Mouse (Mus musculus): Measurements from ENCODE around the gene Lamp1.

Lamp1 gene

GRCm38 (mm10) chr8:13201013-13201334 is 42.0 kb downstream of the Lamp1 start:
- ATAC-seq (ENCODE audit: low TSS enrichment): no peak

DNA sequence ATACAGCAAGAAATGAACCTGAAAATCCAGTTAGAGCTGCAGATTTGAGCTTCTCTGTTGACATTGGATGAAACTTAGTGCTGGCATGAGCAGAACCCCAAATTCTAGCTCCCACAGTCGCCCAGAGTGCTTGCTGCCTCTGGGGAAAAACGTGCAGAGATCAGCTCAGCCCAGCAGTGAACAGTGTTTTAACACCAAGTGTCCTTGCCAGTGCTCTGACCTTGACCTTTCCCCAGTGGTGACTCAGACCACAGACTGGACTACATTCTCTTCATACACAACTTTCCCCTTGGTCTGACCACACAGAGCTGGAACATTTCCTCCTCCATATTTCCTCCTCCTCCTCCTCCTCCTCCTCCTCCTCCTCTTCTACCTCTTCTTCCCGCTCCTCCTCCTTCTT is 43.1 kb downstream of the Lamp1 start:
- no peak for ATAC-seq (ENCODE audit: low TSS enrichment)

DNA sequence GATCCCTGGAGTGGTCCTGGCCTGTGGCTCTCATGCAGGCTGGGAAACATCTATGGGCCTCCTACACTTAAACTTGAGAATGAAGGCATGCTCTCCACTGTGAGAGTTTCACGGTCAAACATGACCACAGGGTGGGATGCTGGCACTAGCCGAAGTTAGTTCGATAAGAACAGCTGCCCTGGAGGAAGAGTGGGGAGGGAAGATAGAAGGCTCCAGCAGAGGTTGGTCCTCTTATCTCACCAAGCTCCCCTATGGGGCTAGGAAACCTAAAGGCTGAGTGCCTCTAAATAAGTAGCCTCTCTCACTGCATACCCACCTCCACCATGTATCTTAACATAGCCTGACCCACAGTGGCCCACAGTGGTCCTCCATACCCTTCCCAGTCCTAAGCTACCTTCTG is 43.8 kb downstream of the Lamp1 start:
- ATAC-seq (ENCODE audit: low TSS enrichment): no peak

DNA sequence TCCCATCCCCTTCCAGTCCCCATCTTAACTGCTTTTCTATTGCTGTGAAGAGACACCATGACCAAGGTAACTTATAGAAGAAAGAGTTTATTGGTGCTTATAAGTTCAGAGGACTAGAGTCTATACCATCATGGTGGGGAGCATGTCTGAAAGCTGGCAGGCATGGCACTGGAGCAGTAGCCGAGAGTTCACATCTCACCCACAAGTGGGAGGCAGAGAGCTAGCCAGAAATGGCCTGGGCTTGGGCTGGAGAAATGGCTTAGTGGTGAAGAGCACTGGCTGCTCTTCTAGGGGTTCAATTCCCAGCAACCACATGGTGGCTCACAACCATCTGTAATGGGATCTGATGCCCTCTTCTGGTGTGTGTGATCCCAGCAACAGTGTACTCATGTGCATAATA is 44.5 kb downstream of the Lamp1 start:
- no peak for ATAC-seq (ENCODE audit: low TSS enrichment)

DNA sequence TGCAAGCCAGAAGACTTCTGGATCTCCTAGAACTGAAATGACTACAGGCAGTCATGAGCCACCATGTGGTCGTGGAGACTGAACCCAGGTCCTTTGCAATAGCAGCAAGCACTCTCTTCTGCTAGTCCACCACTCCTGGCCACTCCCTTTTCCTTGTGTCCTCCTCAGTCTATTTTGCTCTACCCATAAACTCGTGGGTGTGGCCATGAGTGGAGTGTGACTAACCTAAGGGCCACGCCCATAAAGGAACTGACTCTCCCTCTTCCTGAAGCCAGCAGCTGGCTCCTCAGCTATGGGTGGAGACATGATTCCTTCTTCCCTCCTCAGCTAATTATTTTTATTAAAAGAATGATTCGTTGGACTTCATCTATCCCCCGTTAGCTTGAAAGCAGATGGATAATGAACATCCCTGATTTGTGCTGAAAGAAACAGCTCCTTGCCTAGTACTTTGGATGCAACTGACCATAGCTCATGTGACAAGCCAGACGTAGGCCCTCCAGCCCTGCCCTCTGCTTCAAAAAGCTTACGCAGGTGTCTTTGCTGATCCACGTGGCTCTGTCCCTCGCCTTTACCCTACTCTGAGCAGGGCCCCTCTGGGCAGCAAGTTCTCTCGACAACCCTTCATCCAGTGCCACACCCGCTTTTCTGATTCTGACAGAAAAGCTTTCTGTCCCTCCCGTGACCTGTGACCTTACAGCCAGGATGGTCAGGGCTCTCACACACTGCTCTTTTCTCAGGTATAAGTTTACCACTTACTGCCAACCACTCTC is 45.6 kb downstream of the Lamp1 start:
- ATAC-seq (ENCODE audit: low TSS enrichment): no peak

- no peak for ATAC-seq (ENCODE audit: low TSS enrichment)
Observed at GRCm38 (mm10) chr8:13205311-13205710, 46.4 kb downstream of the Lamp1 start.

GRCm38 (mm10) chr8:13206290-13206689 is 47.3 kb downstream of the Lamp1 start:
- ATAC-seq (ENCODE audit: low TSS enrichment): no peak

DNA sequence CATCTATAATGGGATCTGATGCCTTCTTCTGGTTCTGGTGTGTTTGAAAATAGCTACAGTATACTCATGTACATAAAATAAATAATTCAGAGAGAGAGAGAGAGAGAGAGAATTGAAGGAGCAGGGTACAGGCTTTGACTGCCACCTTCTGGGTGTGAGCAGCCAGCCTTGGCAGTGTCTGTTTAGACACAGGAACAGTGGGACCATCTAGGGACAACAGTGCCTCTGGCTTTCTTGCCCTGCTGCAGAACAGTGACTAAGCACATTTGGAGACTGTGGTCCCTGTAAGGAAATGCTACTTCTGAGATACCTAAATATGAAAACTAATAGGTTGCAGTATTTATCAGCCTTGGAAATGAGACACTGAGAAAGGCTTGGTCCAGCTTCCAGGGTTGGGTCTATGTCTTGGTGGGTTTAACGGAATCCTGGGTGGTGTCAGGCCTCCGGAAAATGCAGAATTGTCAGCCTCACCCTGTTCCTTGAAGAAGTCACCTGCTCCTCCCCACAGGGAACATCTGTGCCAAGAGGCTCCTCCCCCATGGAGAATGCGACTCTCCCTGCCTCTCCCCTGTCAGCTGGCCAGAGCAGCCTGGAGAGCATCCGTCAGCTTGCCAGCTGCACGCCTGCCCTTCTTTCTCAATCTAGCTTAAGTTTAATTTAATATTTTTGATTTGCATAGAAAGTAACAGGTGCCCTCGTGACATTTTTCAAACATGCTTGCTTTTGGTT is 49.8 kb downstream of the Lamp1 start:
- ATAC-seq (ENCODE audit: low TSS enrichment): peak; percentile 73; the same call in 1 of the 2 replicates

DNA sequence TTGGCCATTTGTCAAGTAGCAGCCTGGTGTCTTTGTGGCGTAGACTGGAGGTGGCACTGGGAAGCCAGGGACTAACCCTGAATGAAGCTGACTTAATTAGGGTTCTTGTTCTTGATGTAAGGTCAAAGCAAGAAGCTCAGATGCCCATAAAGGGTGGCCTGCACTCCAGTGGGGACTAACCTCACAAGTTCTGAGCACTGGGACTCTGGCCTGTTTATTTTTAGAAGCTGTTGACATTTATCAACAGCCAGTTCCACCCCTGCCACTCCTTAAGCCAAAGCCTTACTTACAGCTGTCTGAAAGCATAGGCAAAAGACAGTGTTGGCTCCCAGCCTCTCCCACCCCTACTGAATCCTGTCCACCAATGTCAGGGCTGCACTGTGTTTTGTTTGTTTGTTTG is 50.8 kb downstream of the Lamp1 start:
- no peak for ATAC-seq (ENCODE audit: low TSS enrichment)

DNA sequence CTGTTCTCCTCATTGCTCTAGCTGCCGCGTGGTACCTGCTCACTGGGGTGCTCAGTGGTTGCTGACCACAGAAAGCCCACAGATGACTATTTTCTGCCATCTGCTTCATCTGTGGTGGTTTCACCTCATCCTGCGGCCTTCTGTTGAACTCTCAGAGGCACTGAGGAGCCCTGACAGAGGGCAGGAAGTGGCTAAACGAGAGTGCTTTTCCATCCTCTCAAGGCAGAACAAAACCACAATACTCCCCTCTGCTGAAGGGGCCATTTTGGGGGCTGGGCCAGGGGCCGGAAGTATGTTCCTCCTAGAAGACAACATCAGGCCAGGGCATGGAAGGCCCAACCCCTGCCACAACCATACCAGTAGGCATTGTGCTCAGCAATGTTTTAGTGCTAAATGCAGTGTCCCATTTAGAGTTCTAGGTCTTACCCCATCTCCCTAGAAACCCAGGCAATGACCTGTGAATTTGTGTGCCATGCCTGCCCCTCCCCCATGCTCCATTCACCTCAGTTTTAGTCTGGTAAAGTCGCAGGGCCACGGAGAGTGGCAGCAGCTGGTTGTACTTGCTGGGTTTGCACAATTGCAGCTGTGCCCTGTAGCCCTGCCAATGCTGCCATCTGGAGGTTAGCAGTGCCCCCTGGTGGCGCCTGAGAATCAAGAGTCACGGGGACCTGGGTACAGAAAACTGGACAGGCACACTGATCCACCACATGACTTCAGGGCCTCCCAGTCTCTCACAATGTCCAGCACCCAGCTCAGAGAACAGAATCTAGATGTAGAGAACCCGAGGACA is 54.7 kb downstream of the Lamp1 start:
- peak; percentile 92 for ATAC-seq (ENCODE audit: low TSS enrichment)

DNA sequence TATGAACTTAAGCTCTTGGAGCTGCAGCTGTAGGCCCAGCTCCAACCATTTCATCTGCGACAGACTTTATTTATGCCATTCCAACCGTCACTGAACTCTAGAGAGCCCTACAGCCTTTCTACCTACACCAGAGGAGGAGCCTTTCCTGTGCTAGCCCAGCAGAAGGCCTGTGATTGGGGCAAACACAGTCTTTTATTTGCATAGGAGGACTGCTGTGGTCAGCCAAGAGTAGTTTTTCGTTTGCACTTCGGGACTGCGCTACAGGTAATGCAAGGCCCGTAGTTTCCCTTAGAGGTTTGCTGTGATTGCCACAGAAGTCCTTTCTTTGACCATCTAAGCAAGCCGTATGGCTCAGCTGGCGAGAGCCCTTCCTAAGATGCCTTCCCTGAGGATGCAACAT is 57.4 kb downstream of the Lamp1 start:
- ATAC-seq (ENCODE audit: low TSS enrichment): no peak

DNA sequence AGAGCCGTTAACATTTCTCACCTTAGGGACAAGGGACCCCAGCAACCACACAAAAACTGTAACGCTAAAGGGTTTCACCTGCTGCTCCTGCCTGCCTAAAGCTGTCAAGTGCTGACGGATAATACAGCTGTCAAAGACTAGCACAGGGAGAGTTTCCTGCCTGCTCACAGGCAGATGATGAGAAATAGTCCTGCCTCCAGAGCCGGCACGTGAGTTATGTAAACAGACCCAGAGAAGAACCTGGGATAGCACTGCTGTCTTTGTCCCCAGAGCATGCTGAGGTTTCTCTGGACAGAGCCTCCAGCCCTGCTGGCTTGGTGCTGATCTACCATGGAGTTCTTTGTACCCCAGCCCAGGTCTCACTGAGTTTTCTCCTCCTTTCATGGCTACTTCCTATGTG is 58.1 kb downstream of the Lamp1 start:
- no peak for ATAC-seq (ENCODE audit: low TSS enrichment)

GRCm38 (mm10) chr8:13217986-13218385 is 59.0 kb downstream of the Lamp1 start:
- no peak for ATAC-seq (ENCODE audit: low TSS enrichment)

GRCm38 (mm10) chr8:13218441-13218840 is 59.5 kb downstream of the Lamp1 start:
- no peak for ATAC-seq (ENCODE audit: low TSS enrichment)

DNA sequence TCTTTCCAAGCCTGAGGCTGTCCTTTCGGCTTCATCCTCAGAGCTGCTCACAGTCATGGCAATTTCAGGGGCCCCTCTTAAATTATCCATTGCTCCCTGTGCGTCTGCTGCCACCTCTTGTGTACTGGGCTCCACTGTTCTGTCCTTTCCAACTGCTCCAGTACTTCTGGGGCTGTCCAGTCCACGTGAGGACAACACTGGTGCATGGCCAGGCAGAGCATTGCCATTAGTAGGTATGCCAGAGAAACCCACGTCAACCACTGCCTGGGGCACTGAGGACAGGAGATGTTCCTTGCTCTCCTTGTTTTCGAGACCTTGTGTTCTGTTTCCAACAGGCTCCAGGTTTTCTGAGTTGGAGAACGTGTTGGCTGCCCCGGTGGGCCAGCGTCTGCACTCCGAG is 65.5 kb downstream of the Lamp1 start:
- ATAC-seq (ENCODE audit: low TSS enrichment): no peak

Measured in frontal cortex, adult (tissue).